Mouse (Mus musculus) spleen, adult 18-20 months (tissue): ENCODE measurements around the gene B830017H08Rik.

Source experiments
- DNase-seq, 2 experiments: peaks; one replicate each; pipeline ENCODE4 v3.0.0; 2022; ENCODE audit warnings: mixed read lengths in 2 of 2

B830017H08Rik gene

GRCm38 (mm10) chr16:17812120-17812519, 20.8 kb upstream of the B830017H08Rik start:
- no peak for DNase-seq

GRCm38 (mm10) chr16:17813173-17813572, 19.7 kb upstream of the B830017H08Rik start:
- no peak for DNase-seq

- peak; percentile 35 to 63 for DNase-seq
Measured at GRCm38 (mm10) chr16:17815411-17816402, 17.2 kb upstream of the B830017H08Rik start.

GRCm38 (mm10) chr16:17816528-17816927, 16.4 kb upstream of the B830017H08Rik start:
- no peak for DNase-seq

GRCm38 (mm10) chr16:17826500-17826899, 6.4 kb upstream of the B830017H08Rik start:
- no peak for DNase-seq

GRCm38 (mm10) chr16:17828229-17828628, 4.7 kb upstream of the B830017H08Rik start:
- DNase-seq = no peak

- no peak for DNase-seq
Measured at GRCm38 (mm10) chr16:17828867-17829266, 4.1 kb upstream of the B830017H08Rik start.

- no peak for DNase-seq
Measured at GRCm38 (mm10) chr16:17830385-17831178, 2.3 kb upstream of the B830017H08Rik start.

GRCm38 (mm10) chr16:17831781-17832180, 1.1 kb upstream of the B830017H08Rik start:
- no peak for DNase-seq

- DNase-seq = no peak
Measured at GRCm38 (mm10) chr16:17833321-17833680, 380 bp downstream of the B830017H08Rik start.

- no peak for DNase-seq
Measured at GRCm38 (mm10) chr16:17833681-17834399, 919 bp downstream of the B830017H08Rik start.

GRCm38 (mm10) chr16:17834543-17834942, 1.6 kb downstream of the B830017H08Rik start:
- no peak for DNase-seq

- no peak for DNase-seq
Measured at GRCm38 (mm10) chr16:17835481-17835880, 2.6 kb downstream of the B830017H08Rik start.

GRCm38 (mm10) chr16:17838051-17838450, 5.1 kb downstream of the B830017H08Rik start, which contains the start of gene Car15:
Gene Car15, minus strand, starts transcription at chr16:17838364.
- DNase-seq = no peak

- DNase-seq = no peak
Measured at GRCm38 (mm10) chr16:17839976-17840375, 7.1 kb downstream of the B830017H08Rik start.

- DNase-seq = no peak
Measured at GRCm38 (mm10) chr16:17842437-17842836, 9.5 kb downstream of the B830017H08Rik start.

- DNase-seq = no peak
Measured at GRCm38 (mm10) chr16:17843701-17844365, 10.9 kb downstream of the B830017H08Rik start.

GRCm38 (mm10) chr16:17848431-17848830, 15.5 kb downstream of the B830017H08Rik start:
- no peak for DNase-seq

GRCm38 (mm10) chr16:17848928-17849327, 16.0 kb downstream of the B830017H08Rik start:
- no peak for DNase-seq

- no peak for DNase-seq
Measured at GRCm38 (mm10) chr16:17849486-17849885, 16.6 kb downstream of the B830017H08Rik start.

GRCm38 (mm10) chr16:17851331-17851730, 18.4 kb downstream of the B830017H08Rik start:
- no peak for DNase-seq

- DNase-seq = no peak
Measured at GRCm38 (mm10) chr16:17851860-17852259, 18.9 kb downstream of the B830017H08Rik start.
